Mouse (Mus musculus) liver (tissue): Measurements from ENCODE around the gene Trarg1.
"Not testable (repeated sequence)": the region's sequence is repeated elsewhere in the genome, so short reads cannot be mapped to it uniquely, and the experiment has no call there.

ENCODE experiments used
- DNase-seq: peaks from one replicate; pipeline ENCODE4 v3.0.0-alpha.2; 2020; ENCODE audit warnings: mixed read lengths

The Trarg1 gene

GRCm38 (mm10) chr11:76679508-76679907, at the start of gene Trarg1:
Trarg1 (plus strand) TSS chr11:76679808.
- DNase-seq: not testable (repeated sequence)

DNA sequence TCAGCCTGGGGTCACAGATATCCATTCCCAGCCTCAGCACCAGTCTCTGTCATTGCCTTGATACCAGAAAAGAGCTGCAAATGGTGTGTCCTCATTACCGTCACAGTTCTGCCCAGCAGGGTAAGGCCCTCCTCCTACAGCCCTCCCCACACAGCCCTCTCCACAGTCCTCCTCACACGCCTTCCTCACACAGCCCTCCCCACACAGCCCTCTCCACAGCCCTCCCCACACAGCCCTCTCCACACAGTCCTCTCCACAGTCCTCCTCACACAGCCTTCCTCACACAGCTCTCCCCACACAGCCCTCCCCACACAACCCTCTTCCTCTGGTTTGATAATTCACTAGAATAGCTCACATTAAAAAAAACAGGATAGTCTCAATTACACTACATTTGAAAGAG, 49.6 kb upstream of the Trarg1 start:
- no peak for DNase-seq

GRCm38 (mm10) chr11:76630487-76630886, 49.1 kb upstream of the Trarg1 start:
- no peak for DNase-seq

GRCm38 (mm10) chr11:76639269-76639985, 40.2 kb upstream of the Trarg1 start:
- no peak for DNase-seq

- no peak for DNase-seq
These were observed 39.4 kb upstream of the Trarg1 start for GRCm38 (mm10) chr11:76640231-76640630.

GRCm38 (mm10) chr11:76644257-76644656, 35.4 kb upstream of the Trarg1 start:
- no peak for DNase-seq

DNA sequence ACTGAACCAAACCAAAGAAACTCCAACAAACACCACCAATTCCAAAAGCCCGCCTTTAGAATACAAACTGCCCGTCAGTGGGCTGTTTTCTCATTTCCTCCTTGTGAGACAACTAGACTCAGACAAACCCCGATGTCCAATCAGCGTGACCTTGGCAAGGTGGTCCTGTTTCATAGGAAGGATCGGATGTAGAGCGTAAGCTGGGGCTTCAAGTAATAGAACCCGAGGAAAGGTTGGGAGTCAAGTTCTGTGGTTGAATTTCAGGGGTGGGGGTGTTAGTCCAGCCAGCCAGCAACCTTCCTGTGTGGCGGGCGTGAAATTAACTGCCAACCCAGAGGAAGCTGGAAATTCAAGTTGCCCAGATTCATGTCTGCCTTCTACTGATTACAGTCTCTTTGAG, 34.6 kb upstream of the Trarg1 start:
- DNase-seq: no peak

- DNase-seq: peak; percentile 81
These were observed 33.7 kb upstream of the Trarg1 start for GRCm38 (mm10) chr11:76645955-76646354.

DNA sequence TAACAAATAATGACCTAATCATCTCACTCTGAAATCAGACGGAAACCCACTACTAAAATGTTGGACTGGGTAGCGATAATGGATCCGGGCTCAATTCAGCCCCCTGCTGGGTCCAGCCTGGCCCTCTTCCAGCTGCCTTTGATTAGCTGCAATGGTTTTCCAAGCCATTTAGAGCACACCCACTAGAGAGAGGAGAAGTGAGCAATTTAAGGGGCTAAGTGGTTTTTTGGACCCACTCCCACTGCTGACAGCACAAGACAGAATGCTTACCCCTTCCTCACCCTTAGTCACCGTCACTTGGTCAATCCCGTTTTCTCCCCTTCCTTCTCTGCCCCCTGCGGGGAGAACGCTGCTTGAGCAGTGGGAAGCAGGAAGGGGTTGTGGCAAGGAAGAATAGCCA, 32.5 kb upstream of the Trarg1 start:
- no peak for DNase-seq

DNA sequence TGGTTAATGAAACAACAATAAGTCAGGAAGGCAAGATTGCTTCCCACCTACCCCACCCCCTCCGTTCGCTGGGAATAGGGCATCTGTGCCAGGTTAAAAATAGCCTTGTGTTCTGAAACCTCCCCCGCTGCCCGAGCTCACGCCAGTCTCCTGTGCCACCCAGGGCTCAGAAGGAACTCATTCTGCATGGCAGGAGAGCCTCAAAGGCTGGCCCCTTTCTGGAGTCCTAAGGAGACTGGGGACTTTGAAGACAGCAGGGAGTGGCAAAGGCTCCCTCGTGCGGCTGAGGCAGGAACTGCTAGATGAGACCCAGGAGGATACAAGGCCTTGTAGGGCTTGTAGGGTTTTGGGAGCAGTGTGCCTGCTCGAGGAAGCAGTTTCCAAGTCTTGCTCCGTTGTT, 32.1 kb upstream of the Trarg1 start:
- DNase-seq: peak; percentile 73

GRCm38 (mm10) chr11:76650862-76651560, 28.6 kb upstream of the Trarg1 start:
- no peak for DNase-seq

- DNase-seq: no peak
These were observed 26.7 kb upstream of the Trarg1 start for GRCm38 (mm10) chr11:76652838-76653334.

DNA sequence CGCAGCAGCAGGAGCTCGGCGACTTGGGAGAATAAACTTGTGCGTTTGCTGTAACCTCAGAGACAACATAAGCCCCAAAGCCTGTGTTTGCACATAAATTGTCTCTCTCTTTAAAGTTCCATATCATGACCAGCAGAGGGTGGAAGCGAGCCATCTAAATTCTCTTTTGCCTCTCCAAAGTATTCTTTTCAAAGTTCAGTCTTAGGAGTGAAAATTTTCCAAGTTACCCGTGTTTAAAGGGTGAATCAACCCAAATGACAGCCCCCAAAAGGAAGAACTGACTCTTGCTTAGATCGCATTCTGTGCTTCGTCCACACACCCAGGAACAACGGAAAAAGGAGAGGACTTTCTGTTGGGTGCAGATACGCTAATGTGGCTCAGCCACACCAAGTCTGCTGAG, 24.5 kb upstream of the Trarg1 start:
- DNase-seq: peak; percentile 20

GRCm38 (mm10) chr11:76657450-76657970, 22.1 kb upstream of the Trarg1 start:
- DNase-seq: no peak

DNA sequence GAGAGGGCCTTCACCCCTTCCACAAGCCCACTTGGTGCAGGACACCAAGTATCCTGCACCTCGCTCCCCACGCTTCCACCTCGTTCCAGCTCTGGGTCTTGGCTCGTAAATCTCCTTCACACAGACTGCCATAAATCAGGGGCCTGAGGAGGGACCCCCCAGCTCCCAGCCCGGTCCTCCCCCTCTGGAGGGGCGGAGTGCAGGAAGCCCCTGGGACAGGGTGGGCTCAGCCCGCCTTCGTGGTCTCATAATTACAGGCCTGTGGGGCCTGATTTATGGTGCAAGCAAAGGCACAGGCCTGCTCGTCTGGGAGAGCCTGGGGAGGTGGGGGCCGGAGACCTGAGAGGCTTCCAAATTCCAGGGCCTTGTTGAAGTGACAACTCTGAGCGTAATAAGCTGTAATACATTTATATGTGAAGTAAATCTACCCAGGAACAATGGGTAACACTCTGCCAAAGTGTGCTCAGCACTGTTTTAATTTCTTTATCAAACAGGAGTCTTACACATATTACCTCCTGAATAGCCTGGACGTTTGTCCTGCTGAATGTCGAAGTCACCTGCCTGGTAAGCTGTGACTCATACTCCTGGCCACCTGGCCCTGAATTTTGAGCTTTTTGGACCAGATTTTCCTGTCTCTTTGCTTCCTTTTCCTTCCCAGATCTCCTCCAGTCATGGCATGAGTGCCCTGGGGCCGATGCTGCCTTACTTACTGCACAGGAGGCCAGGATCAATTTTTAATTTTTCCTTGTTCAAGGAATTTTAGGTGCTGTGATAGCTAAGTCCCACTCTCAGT, 20.3 kb upstream of the Trarg1 start:
- no peak for DNase-seq

- no peak for DNase-seq
These were observed 17.7 kb upstream of the Trarg1 start for GRCm38 (mm10) chr11:76661790-76662468.

- no peak for DNase-seq
These were observed 13.5 kb upstream of the Trarg1 start for GRCm38 (mm10) chr11:76666002-76666649.

DNA sequence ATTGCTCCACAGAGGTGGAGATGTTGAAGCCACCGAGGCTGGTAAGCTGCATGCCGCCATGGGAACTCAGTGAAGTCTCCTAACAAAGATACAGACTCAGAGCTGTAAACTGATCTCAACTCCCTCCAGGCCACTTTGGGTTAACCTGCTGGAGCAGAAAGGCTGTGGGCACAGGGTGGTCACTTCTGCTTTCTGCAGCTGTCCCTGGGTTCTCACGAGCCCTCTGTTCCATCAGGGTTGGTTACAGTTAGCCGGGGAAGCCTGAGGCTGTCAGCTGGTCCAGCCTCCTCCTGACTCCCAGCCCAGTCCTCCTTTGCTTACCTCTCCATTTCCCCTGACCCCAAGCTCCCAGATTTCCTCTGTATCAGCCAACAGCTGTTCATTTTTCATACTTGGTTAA, 11.8 kb upstream of the Trarg1 start:
- DNase-seq: no peak

- DNase-seq: no peak
These were observed 7.6 kb upstream of the Trarg1 start, which contains the start of gene Bhlha9 for GRCm38 (mm10) chr11:76671871-76672475. Bhlha9 (plus strand) TSS chr11:76672470.

- DNase-seq: no peak
These were observed 6.8 kb upstream of the Trarg1 start for GRCm38 (mm10) chr11:76672561-76673384.

- no peak for DNase-seq
These were observed 5.4 kb upstream of the Trarg1 start for GRCm38 (mm10) chr11:76674199-76674598.
